15 mouse cellular contexts compared by ENCODE assay signal in genomic region chr12:55060212-55060898, GRCm38 (mm10). TPM values are rescaled to one million over a fixed set of nuclear protein-coding genes. Genes with fewer than 3 reads are reported as not detected.
DNase-seq lines count a peak whose midpoint lies in the region; ATAC-seq and TF ChIP-seq lines count a peak whose summit lies in the region.
"Had no signal": no experiment of that assay in that cellular context is flagged by ENCODE, and none has a peak within 500 bp of the region (broad histone marks: within the 10 kb centered on the region; RNA-seq: fewer than 3 reads in every experiment).

No protein-coding gene starts in this region.

- H3K4me3 ChIP-seq in heart, postnatal 0 days (ENCODE audit: low read depth, low read length) = no peak overlapping the region
- no peak overlapping the region for H3K4me3 ChIP-seq in liver, embryonic 16.5 days (ENCODE audit: low read depth, low read length)
- H3K4me3 ChIP-seq: hindbrain, embryonic 12.5 days; limb, embryonic 12.5 days; megakaryocyte, embryonic 14.5 days had no signal

- H3K4me2 ChIP-seq in heart, postnatal 0 days (ENCODE audit: low read depth, low read length) = no peak overlapping the region
- peak overlapping the region; percentile 1; the same call in 1 of the 2 replicates for H3K4me2 ChIP-seq in liver, embryonic 16.5 days (ENCODE audit: low read depth, low read length)
- H3K4me2 ChIP-seq: hindbrain, embryonic 12.5 days; limb, embryonic 12.5 days had no signal

- 46% methylated on average over 6 of the region's 6 CpGs for WGBS in heart, postnatal 0 days
- WGBS in liver, embryonic 16.5 days (ENCODE audit: insufficient replicate concordance) = 28% methylated on average over 6 of the region's 6 CpGs

- no peak for TF ChIP-seq CTCF in heart, postnatal 0 days (IDR thresholded peaks at IDR 0.05; ENCODE audit: low read depth)

- ATAC-seq in heart, postnatal 0 days (ENCODE audit: insufficient read depth, low read depth) = no peak
- peak; percentile 41 for ATAC-seq in CD4-positive, CD25-positive, alpha-beta regulatory T cell, adult 4 months
- ATAC-seq in erythroid progenitor cell, adult 5-6 weeks (replicated peaks; ENCODE audit: low FRiP score, poor library complexity, severe bottlenecking) = peak; percentile 73
- peak; percentile 85 for ATAC-seq in liver, embryonic 16.5 days (ENCODE audit: low read depth)

- H3K9me3 ChIP-seq in heart, postnatal 0 days (replicated peaks; ENCODE audit: control insufficient read depth, low read length) = no peaks in the 10 kb centered on the region
- no peaks in the 10 kb centered on the region for H3K9me3 ChIP-seq in liver, embryonic 16.5 days (replicated peaks; ENCODE audit: control insufficient read depth, low read length)
- H3K9me3 ChIP-seq: hindbrain, embryonic 12.5 days; limb, embryonic 12.5 days; megakaryocyte, embryonic 14.5 days had no signal

- no peaks in the 10 kb centered on the region for H3K27me3 ChIP-seq in heart, postnatal 0 days (ENCODE audit: control insufficient read depth, insufficient read depth, low read length)
- no peaks in the 10 kb centered on the region for H3K27me3 ChIP-seq in liver, embryonic 16.5 days (ENCODE audit: control insufficient read depth, insufficient read depth, low read depth, low read length)
- H3K27me3 ChIP-seq: hindbrain, embryonic 12.5 days; limb, embryonic 12.5 days; megakaryocyte, embryonic 14.5 days had no signal

- H3K36me3 ChIP-seq in heart, postnatal 0 days (replicated peaks; ENCODE audit: control insufficient read depth, insufficient read depth, low read length) = peaks cover 4% of the 10 kb centered on the region
- H3K36me3 ChIP-seq in liver, embryonic 16.5 days (ENCODE audit: control insufficient read depth, insufficient read depth) = no peaks in the 10 kb centered on the region

- no peak for DNase-seq in heart, postnatal 0 days (ENCODE audit: low spot score)
- DNase-seq in heart, adult 9 months (ENCODE audit: low spot score in 2 of 2) = no peak
- DNase-seq in natural killer cell, adult 2 months (ENCODE audit: low spot score in 2 of 2) = no peak
- DNase-seq in retina, postnatal 1 day = no peak
- no peak for DNase-seq in left cerebral cortex, postnatal 14 days (ENCODE audit: low spot score in 2 of 2)
- DNase-seq: cerebellum, adult 9-11 months; gastrocnemius, postnatal 36 days; kidney, adult 8-10 months; thymus, postnatal 14 days had no signal

- H3K4me1 ChIP-seq in heart, postnatal 0 days (ENCODE audit: control insufficient read depth, insufficient read depth) = no peaks in the 10 kb centered on the region
- H3K4me1 ChIP-seq in liver, embryonic 16.5 days (ENCODE audit: control insufficient read depth, low read depth, low read length) = peaks cover 36% of the 10 kb centered on the region
- H3K4me1 ChIP-seq: hindbrain, embryonic 12.5 days; limb, embryonic 12.5 days had no signal

- no peak for TF ChIP-seq EP300 in heart, postnatal 0 days (IDR thresholded peaks at IDR 0.05; ENCODE audit: low read depth)

- peak overlapping the region; percentile 51; the same call in 1 of the 2 replicates for H3K27ac ChIP-seq in heart, postnatal 0 days (ENCODE audit: low read depth)
- peak overlapping the region; percentile 75 for H3K27ac ChIP-seq in liver, embryonic 16.5 days (ENCODE audit: low read length)
- H3K27ac ChIP-seq: hindbrain, embryonic 12.5 days; limb, embryonic 12.5 days had no signal

- H3K9ac ChIP-seq in heart, postnatal 0 days (replicated peaks; ENCODE audit: low read depth, low read length) = no peak overlapping the region
- no peak overlapping the region for H3K9ac ChIP-seq in liver, embryonic 16.5 days (ENCODE audit: low read depth, low read length)
- H3K9ac ChIP-seq: hindbrain, embryonic 12.5 days; limb, embryonic 12.5 days had no signal

- intact Hi-C loops in left cerebral cortex, postnatal 14 days (cut with DNase I) = no loop called here

RNA-seq across cellular contexts. Expression of gene 2700097O09Rik, which starts 19.6 kb away (rescaled TPM):
- 5.6 and 19.1 TPM in 2 replicates for total RNA-seq in heart, postnatal 0 days (2014; rRNA removed; ENCODE audit: low replicate concordance)
- polyA plus RNA-seq in heart, postnatal 0 days (2015; fragmentation: Nextera tagmentation; extraction: Ambion mirVana) = 15.3 and 18.0 TPM in 2 replicates
- polyA plus RNA-seq in CD4-positive, CD25-positive, alpha-beta regulatory T cell, adult 4 months (2017; shearing (Covaris generic)) = 10 to 100 TPM; 17.2 to 22.1 TPM
- total RNA-seq in erythroid progenitor cell, adult 5-6 weeks (2015; ENCODE audit: low replicate concordance) = 9.7 and 27.2 TPM in 2 replicates
- 6.7 and 9.9 TPM in 2 replicates for total RNA-seq in erythroid progenitor cell, adult 5-6 weeks (2017; ENCODE audit: low replicate concordance)
- polyA plus RNA-seq in liver, embryonic 16.5 days (2015; fragmentation: Nextera tagmentation; extraction: Ambion mirVana) = 35.6 and 36.5 TPM in 2 replicates
- 1 to 10 TPM; 7.8 to 8.8 TPM for total RNA-seq in left cerebral cortex, postnatal 14 days (2021)

RNA-seq across cellular contexts. Expression of gene Srp54a, which starts 19.7 kb away (rescaled TPM):
- 50.7 and 51.4 TPM in 2 replicates for total RNA-seq in heart, postnatal 0 days (2014; rRNA removed; ENCODE audit: low replicate concordance)
- polyA plus RNA-seq in heart, postnatal 0 days (2015; fragmentation: Nextera tagmentation; extraction: Ambion mirVana) = 134 and 142 TPM in 2 replicates
- 100 to 1,000 TPM; 140 to 147 TPM for polyA plus RNA-seq in CD4-positive, CD25-positive, alpha-beta regulatory T cell, adult 4 months (2017; shearing (Covaris generic))
- 44.0 and 56.9 TPM in 2 replicates for total RNA-seq in erythroid progenitor cell, adult 5-6 weeks (2015; ENCODE audit: low replicate concordance)
- 84.2 and 116 TPM in 2 replicates for total RNA-seq in erythroid progenitor cell, adult 5-6 weeks (2017; ENCODE audit: low replicate concordance)
- polyA plus RNA-seq in liver, embryonic 16.5 days (2015; fragmentation: Nextera tagmentation; extraction: Ambion mirVana) = 72.2 and 72.5 TPM in 2 replicates
- total RNA-seq in left cerebral cortex, postnatal 14 days (2021) = 100 to 1,000 TPM in 1 of 2 experiments, 10 to 100 TPM in 1; 97.8 to 102 TPM

RNA-seq across cellular contexts. Expression of gene Baz1a, which starts 46.2 kb away (rescaled TPM):
- total RNA-seq in heart, postnatal 0 days (2014; rRNA removed; ENCODE audit: low replicate concordance) = 3.5 and 5.8 TPM in 2 replicates
- polyA plus RNA-seq in heart, postnatal 0 days (2015; fragmentation: Nextera tagmentation; extraction: Ambion mirVana) = 6.9 and 8.3 TPM in 2 replicates
- 10 to 100 TPM; 25.3 to 26.2 TPM for polyA plus RNA-seq in CD4-positive, CD25-positive, alpha-beta regulatory T cell, adult 4 months (2017; shearing (Covaris generic))
- total RNA-seq in erythroid progenitor cell, adult 5-6 weeks (2015; ENCODE audit: low replicate concordance) = 176 and 191 TPM in 2 replicates
- 72.9 and 78.6 TPM in 2 replicates for total RNA-seq in erythroid progenitor cell, adult 5-6 weeks (2017; ENCODE audit: low replicate concordance)
- 23.6 and 26.8 TPM in 2 replicates for polyA plus RNA-seq in liver, embryonic 16.5 days (2015; fragmentation: Nextera tagmentation; extraction: Ambion mirVana)
- 1 to 10 TPM; 2.2 to 2.7 TPM for total RNA-seq in left cerebral cortex, postnatal 14 days (2021)

Comparison
In these comparisons a context has a peak if more than half of its experiments do, and no peak if none do; other contexts are left out.
1. RNA of gene Baz1a, which starts 46.2 kb away (total RNA-seq): 72.9 to 191 TPM in erythroid progenitor cell, adult 5-6 weeks; 3.5 to 5.8 TPM in heart, postnatal 0 days and 2.2 to 2.7 TPM in left cerebral cortex, postnatal 14 days; every median in the first group is over 10 times any median in the second.